Mouse (Mus musculus): ENCODE results near the gene Odf2.

GRCm38 (mm10) chr2:29844115-29844514 is 44.9 kb upstream of the Odf2 start:
- no peak for TF ChIP-seq POLR2A (IDR thresholded peaks at IDR 0.05; ENCODE audit: borderline replicate concordance, insufficient read depth, low read length)
- TF ChIP-seq CTCF (IDR thresholded peaks at IDR 0.05; ENCODE audit: borderline replicate concordance, insufficient read depth, low read depth, low read length): no peak

Data from cerebellum, adult 2 months (tissue).